Mouse (Mus musculus) cortical plate, adult 2 months (tissue): ENCODE measurements around the gene Epb41l4b.

Experiments used
- CTCF ChIP-seq: fragments of 200-500 bp; IDR thresholded peaks from 2 replicates; pipeline ENCODE4 v1.5.1; 2011; ENCODE audit warnings: mild to moderate bottlenecking, control low read depth, low read length; ENCODE audit not compliant: insufficient read depth; ENCODE audit errors: extremely low read depth
- POLR2A ChIP-seq: fragments of 200-500 bp; IDR thresholded peaks from 2 replicates; pipeline ENCODE4 v1.6.1; 2011; ENCODE audit warnings: mild to moderate bottlenecking, low read length, control low read depth; ENCODE audit not compliant: insufficient read depth; ENCODE audit errors: extremely low read depth

- TF ChIP-seq CTCF (no peak), POLR2A (no peak)
Observed at GRCm38 (mm10) chr4:57139433-57139832, 3.8 kb downstream of the Epb41l4b start.
